Mouse (Mus musculus) neural tube, embryonic 14.5 days (tissue): ENCODE data around the gene Plekha4. TPM values are rescaled to one million over a fixed set of nuclear protein-coding genes. Genes with fewer than 3 reads are reported as not detected.
"Not testable (repeated sequence)": the region's sequence is repeated elsewhere in the genome, so short reads cannot be mapped to it uniquely, and the experiment has no call there.

ENCODE experiments used
- ATAC-seq: fragments of 200-750 bp; cut with Nextera tagmentation; 2 replicates; pipeline ENCODE4 v1.8.0; 2017; ENCODE audit warnings: low read depth, mild to moderate bottlenecking, moderate TSS enrichment, moderate library complexity
- H3K27ac ChIP-seq: fragments of 300-500 bp; sonication (generic); 2 replicates; pipeline ENCODE4 v1.5.1; 2014; ENCODE audit warnings: low read depth, mild to moderate bottlenecking, control low read depth, low read length, moderate library complexity, mixed read lengths
- H3K27me3 ChIP-seq: fragments of 300-500 bp; sonication (generic); 2 replicates; pipeline ENCODE4 v1.6.1; 2014; ENCODE audit warnings: low read length; ENCODE audit not compliant: control insufficient read depth, insufficient read depth
- H3K36me3 ChIP-seq: fragments of 300-500 bp; sonication (generic); 2 replicates; pipeline ENCODE4 v1.6.1; 2014; ENCODE audit warnings: low read length, mixed read lengths; ENCODE audit not compliant: control insufficient read depth, insufficient read depth
- H3K4me1 ChIP-seq: fragments of 300-500 bp; sonication (generic); 2 replicates; pipeline ENCODE4 v1.6.1; 2014; ENCODE audit warnings: low read length; ENCODE audit not compliant: control insufficient read depth, insufficient read depth
- H3K4me2 ChIP-seq: fragments of 300-500 bp; sonication (generic); 2 replicates; pipeline ENCODE4 v1.6.1; 2014; ENCODE audit warnings: mild to moderate bottlenecking, low read depth, low read length, control low read depth
- H3K4me3 ChIP-seq: fragments of 300-500 bp; sonication (generic); 2 replicates; pipeline ENCODE4 v1.5.1; 2014; ENCODE audit warnings: low read depth, low read length, control low read depth, mixed read lengths
- H3K9ac ChIP-seq: fragments of 300-500 bp; sonication (generic); replicated peaks from 2 replicates; pipeline ENCODE4 v1.6.1; 2014; ENCODE audit warnings: low read depth, mild to moderate bottlenecking, control low read depth, low read length, mixed read lengths
- H3K9me3 ChIP-seq: fragments of 300-500 bp; sonication (generic); 2 replicates; pipeline ENCODE4 v1.6.1; 2016; ENCODE audit warnings: low read length; ENCODE audit not compliant: control insufficient read depth
- WGBS: fragments of 180-500 bp; shearing (Covaris S2); extraction: QIAGEN DNeasy Blood & Tissue Kit; methylation state at CpG from one replicate; pipeline ENCODE4 v1.1.7; 2014; 5-methylcytosine and 5-hydroxymethylcytosine counted together
- polyA plus RNA-seq: library from polyadenylated mRNA; unstranded; fragments of >200 nt; fragmentation: Nextera tagmentation; extraction: Ambion mirVana; gene quantifications from 2 replicates; pipeline ENCODE4 v1.2.1, GENCODE M21; 2014

Gene Plekha4
- polyA plus RNA-seq, result 0.54 and 3.2 TPM in 2 replicates

GRCm38 (mm10) chr7:45525809-45526473 is at the start of gene Plekha4, which contains the start of gene Ppp1r15a:
Plekha4 (plus strand) TSS chr7:45526330.
Ppp1r15a (minus strand) TSS chr7:45526268.
- WGBS, result under 1% methylated on average over 54 of the region's 54 CpGs
- Histone ChIP-seq H3K4me2 (peak within 1 kb of the TSS; percentile 88), H3K27ac (peak within 1 kb of the TSS; percentile 70), H3K36me3 (no peaks in the 10 kb centered on the region), H3K4me1 (peaks cover 10% of the 10 kb centered on the region; the same call in 1 of the 2 replicates), H3K27me3 (no peaks in the 10 kb centered on the region), H3K4me3 (peak within 1 kb of the TSS; percentile 64), H3K9me3 (no peaks in the 10 kb centered on the region), H3K9ac (peak within 1 kb of the TSS; percentile 73)
- peak; percentile 77 for ATAC-seq

- no peak overlapping the region for H3K4me3 ChIP-seq
- H3K27me3 ChIP-seq, result no peaks in the 10 kb centered on the region
- no peak overlapping the region for H3K27ac ChIP-seq
- no peak overlapping the region for H3K9ac ChIP-seq
- H3K4me1 ChIP-seq, result no peaks in the 10 kb centered on the region
- H3K4me2 ChIP-seq, result no peak overlapping the region
- no peaks in the 10 kb centered on the region for H3K9me3 ChIP-seq
- WGBS, result 65% methylated on average over 1 of the region's 1 CpGs
- no peaks in the 10 kb centered on the region for H3K36me3 ChIP-seq
- ATAC-seq, result no peak
Measured at GRCm38 (mm10) chr7:45476453-45476852, 49.7 kb upstream of the Plekha4 start.

GRCm38 (mm10) chr7:45477003-45477402 is 49.1 kb upstream of the Plekha4 start:
- ATAC-seq, result peak; percentile 34; the same call in 1 of the 2 replicates
- no peak overlapping the region for H3K4me3 ChIP-seq
- WGBS, result 6% methylated on average over 3 of the region's 3 CpGs
- no peak overlapping the region for H3K9ac ChIP-seq
- no peaks in the 10 kb centered on the region for H3K4me1 ChIP-seq
- no peaks in the 10 kb centered on the region for H3K27me3 ChIP-seq
- no peak overlapping the region for H3K27ac ChIP-seq
- no peaks in the 10 kb centered on the region for H3K9me3 ChIP-seq
- no peaks in the 10 kb centered on the region for H3K36me3 ChIP-seq
- no peak overlapping the region for H3K4me2 ChIP-seq

- Histone ChIP-seq H3K4me1 (no peaks in the 10 kb centered on the region), H3K9ac (no peak overlapping the region), H3K36me3 (no peaks in the 10 kb centered on the region), H3K27me3 (no peaks in the 10 kb centered on the region), H3K4me2 (no peak overlapping the region), H3K9me3 (no peaks in the 10 kb centered on the region), H3K4me3 (no peak overlapping the region), H3K27ac (no peak overlapping the region)
- ATAC-seq, result no peak
- 90% methylated on average over 7 of the region's 7 CpGs for WGBS
Measured at GRCm38 (mm10) chr7:45478774-45479173, 47.4 kb upstream of the Plekha4 start.

- not testable (repeated sequence) for ATAC-seq, H3K36me3 ChIP-seq, H3K4me2 ChIP-seq, H3K27me3 ChIP-seq, H3K4me3 ChIP-seq, H3K27ac ChIP-seq, H3K9me3 ChIP-seq, H3K9ac ChIP-seq, H3K4me1 ChIP-seq
- WGBS, result 82% methylated on average over 3 of the region's 4 CpGs
Measured at GRCm38 (mm10) chr7:45480310-45480709, 45.8 kb upstream of the Plekha4 start.

DNA sequence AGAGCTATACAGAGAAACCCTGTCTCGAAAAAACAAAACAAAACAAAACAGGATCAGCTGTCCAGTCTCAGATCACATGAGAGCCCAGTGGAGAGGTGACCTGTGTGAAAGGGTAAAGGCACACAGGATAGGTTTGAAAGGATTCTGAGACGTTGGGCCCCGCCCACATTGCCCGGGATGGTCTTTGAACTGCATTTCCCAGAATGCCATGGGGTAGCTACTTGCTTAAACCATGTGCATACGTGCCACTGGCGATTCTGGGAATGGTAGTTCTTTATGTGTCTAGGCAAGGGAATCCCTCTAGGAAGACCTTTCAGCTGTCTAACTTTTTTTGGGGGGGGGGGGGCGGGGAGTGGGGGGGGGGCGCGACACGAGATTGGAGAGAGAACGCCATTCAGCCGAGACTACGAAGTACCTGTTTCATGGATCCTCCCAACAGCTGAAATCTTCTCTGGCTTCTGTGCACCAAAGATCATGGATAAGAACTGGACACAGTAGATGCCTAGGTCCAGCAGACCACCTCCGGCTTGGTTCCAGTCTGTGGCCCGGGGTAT is 44.7 kb upstream of the Plekha4 start, which contains the start of gene Tulp2:
TSS of gene Tulp2 (plus strand) at position 504 of the 554 bp plus-strand sequence.
- H3K9ac ChIP-seq, result no peak within 1 kb of the TSS
- WGBS, result 54% methylated on average over 15 of the region's 15 CpGs
- H3K27me3 ChIP-seq, result no peaks in the 10 kb centered on the region
- H3K9me3 ChIP-seq, result no peaks in the 10 kb centered on the region
- no peak within 1 kb of the TSS for H3K27ac ChIP-seq
- no peak within 1 kb of the TSS for H3K4me2 ChIP-seq
- no peak within 1 kb of the TSS for H3K4me3 ChIP-seq
- H3K36me3 ChIP-seq, result no peaks in the 10 kb centered on the region
- ATAC-seq, result peak; percentile 91
- no peaks in the 10 kb centered on the region for H3K4me1 ChIP-seq

DNA sequence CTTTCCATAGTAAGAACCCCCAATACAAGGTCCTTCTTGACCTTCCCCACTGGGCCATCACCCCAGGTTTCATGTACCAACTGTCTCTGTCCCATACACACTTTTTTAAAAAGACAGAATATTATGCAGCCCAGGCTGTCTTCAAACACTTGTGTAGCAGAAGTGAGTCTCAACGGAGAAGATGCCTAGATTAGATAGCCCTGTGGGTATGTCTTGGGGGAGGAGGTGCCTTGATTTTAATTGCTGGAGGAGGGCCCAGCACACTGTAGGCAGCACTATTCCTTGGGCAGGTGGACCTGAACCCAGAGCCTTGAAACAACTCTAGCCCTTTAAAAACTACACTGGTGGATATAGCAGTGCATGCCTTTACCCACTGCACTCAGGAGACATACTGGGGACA is 44.0 kb upstream of the Plekha4 start:
- no peak overlapping the region for H3K4me2 ChIP-seq
- no peak for ATAC-seq
- no peak overlapping the region for H3K4me3 ChIP-seq
- no peak overlapping the region for H3K9ac ChIP-seq
- no peaks in the 10 kb centered on the region for H3K36me3 ChIP-seq
- H3K27ac ChIP-seq, result no peak overlapping the region
- H3K9me3 ChIP-seq, result no peaks in the 10 kb centered on the region
- H3K4me1 ChIP-seq, result no peaks in the 10 kb centered on the region
- H3K27me3 ChIP-seq, result no peaks in the 10 kb centered on the region
- WGBS, result 82% methylated on average over 1 of the region's 1 CpGs

DNA sequence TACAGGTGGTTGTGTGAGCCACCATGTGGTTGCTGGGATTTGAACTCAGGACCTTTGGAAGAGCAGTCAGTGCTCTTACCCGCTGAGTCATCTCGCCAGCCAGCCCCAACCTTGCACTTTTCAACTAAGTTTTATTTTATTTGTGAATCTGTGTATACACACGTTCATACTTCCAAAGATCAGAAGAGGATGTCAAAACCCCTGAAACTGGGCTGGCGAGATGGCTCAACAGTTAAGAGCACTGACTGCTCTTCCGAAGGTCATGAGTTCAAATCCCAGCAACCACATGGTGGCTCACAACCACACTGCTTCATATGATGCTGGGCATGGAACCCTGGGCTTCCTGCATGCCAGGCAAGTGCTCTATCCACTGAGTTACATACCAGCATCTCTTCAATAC is 41.1 kb upstream of the Plekha4 start:
- H3K27ac ChIP-seq, ATAC-seq, H3K9me3 ChIP-seq, H3K4me2 ChIP-seq, H3K9ac ChIP-seq, H3K4me3 ChIP-seq, H3K36me3 ChIP-seq, H3K4me1 ChIP-seq, H3K27me3 ChIP-seq: not testable (repeated sequence)
- 97% methylated on average over 5 of the region's 5 CpGs for WGBS

DNA sequence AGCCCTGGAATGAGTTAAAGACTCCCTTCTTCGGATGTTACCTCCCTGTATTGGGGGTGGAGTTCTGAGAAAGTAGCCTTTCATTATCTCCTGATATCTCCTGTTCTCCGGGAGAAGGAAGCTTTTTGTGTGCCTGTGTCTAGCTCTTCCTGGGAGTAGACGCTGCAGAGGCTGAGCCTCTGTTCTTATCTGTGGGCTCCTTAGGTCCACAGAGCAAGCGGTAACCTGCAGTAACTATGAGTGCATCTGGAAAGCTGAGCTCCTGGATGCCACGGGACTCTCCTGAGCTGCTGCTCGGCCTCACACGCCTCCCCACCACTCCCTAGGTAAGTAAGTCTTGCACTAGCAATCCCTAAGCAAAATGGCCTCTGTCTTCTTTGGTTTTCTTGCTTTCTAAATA is 40.0 kb upstream of the Plekha4 start:
- 83% methylated on average over 7 of the region's 7 CpGs for WGBS
- Histone ChIP-seq H3K4me1 (peaks cover 4% of the 10 kb centered on the region; the same call in 1 of the 2 replicates), H3K9ac (no peak overlapping the region), H3K27me3 (no peaks in the 10 kb centered on the region), H3K9me3 (no peaks in the 10 kb centered on the region), H3K36me3 (no peaks in the 10 kb centered on the region), H3K4me2 (no peak overlapping the region), H3K27ac (no peak overlapping the region), H3K4me3 (no peak overlapping the region)
- ATAC-seq, result no peak
